7 mouse cellular contexts compared by ENCODE assay signal in genomic region chr3:57625275-57625997, GRCm38 (mm10). TPM values are rescaled to one million over a fixed set of nuclear protein-coding genes. Genes with fewer than 3 reads are reported as not detected.
DNase-seq lines count a peak whose midpoint lies in the region; ATAC-seq lines count a peak whose summit lies in the region.

No protein-coding gene starts in this region.

- H3K27me3 ChIP-seq in intestine, embryonic 16.5 days (replicated peaks; ENCODE audit: control insufficient read depth, insufficient read depth, low read length) = no peaks in the 10 kb centered on the region
- H3K27me3 ChIP-seq in midbrain, embryonic 11.5 days (ENCODE audit: control insufficient read depth, insufficient read depth, low read length) = no peaks in the 10 kb centered on the region

- DNase-seq in adrenal gland, adult 2 months = peak; percentile 54
- peak; percentile 94 for DNase-seq in embryo, embryonic 10.5 days (ENCODE audit: low spot score)
- peak; percentile 69 to 75 for DNase-seq in left cerebral cortex, postnatal 25 days (ENCODE audit: low spot score in 2 of 2)
- DNase-seq in midbrain, embryonic 11.5 days (ENCODE audit: low spot score, missing footprints) = peak; percentile 98
- DNase-seq in right cerebral cortex, postnatal 4 days = peak; percentile 84

- no peaks in the 10 kb centered on the region for H3K36me3 ChIP-seq in intestine, embryonic 16.5 days (ENCODE audit: control insufficient read depth, insufficient read depth, low read length)
- no peaks in the 10 kb centered on the region for H3K36me3 ChIP-seq in midbrain, embryonic 11.5 days (ENCODE audit: control insufficient read depth, insufficient read depth, low read length)

- no peak overlapping the region for H3K27ac ChIP-seq in intestine, embryonic 16.5 days (ENCODE audit: low read length)
- no peak overlapping the region for H3K27ac ChIP-seq in midbrain, embryonic 11.5 days (ENCODE audit: low read depth, low read length)

- H3K9ac ChIP-seq in intestine, embryonic 16.5 days (ENCODE audit: low read depth, low read length) = peak overlapping the region; percentile 12; the same call in 1 of the 2 replicates
- H3K9ac ChIP-seq in midbrain, embryonic 11.5 days (ENCODE audit: low read length) = peak overlapping the region; percentile 9; the same call in 1 of the 2 replicates

- H3K4me1 ChIP-seq in intestine, embryonic 16.5 days (ENCODE audit: control insufficient read depth, insufficient read depth, low read length) = no peaks in the 10 kb centered on the region; the same call in 1 of the 2 replicates
- H3K4me1 ChIP-seq in midbrain, embryonic 11.5 days (ENCODE audit: control insufficient read depth, insufficient read depth, low read length) = no peaks in the 10 kb centered on the region

- no peaks in the 10 kb centered on the region for H3K9me3 ChIP-seq in intestine, embryonic 16.5 days (ENCODE audit: control insufficient read depth, low read length)
- H3K9me3 ChIP-seq in midbrain, embryonic 11.5 days (ENCODE audit: control insufficient read depth, low read length) = no peaks in the 10 kb centered on the region

- peak overlapping the region; percentile 30 for H3K4me3 ChIP-seq in intestine, embryonic 16.5 days (ENCODE audit: low read length)
- H3K4me3 ChIP-seq in midbrain, embryonic 11.5 days (ENCODE audit: low read depth, low read length) = peak overlapping the region; percentile 4; the same call in 1 of the 2 replicates

- peak overlapping the region; percentile 50 for H3K4me2 ChIP-seq in intestine, embryonic 16.5 days (ENCODE audit: low read depth, low read length)
- peak overlapping the region; percentile 34 for H3K4me2 ChIP-seq in midbrain, embryonic 11.5 days

- WGBS in intestine, embryonic 16.5 days = 32% methylated on average over 21 of the region's 21 CpGs
- 24% methylated on average over 21 of the region's 21 CpGs for WGBS in midbrain, embryonic 11.5 days

- intact Hi-C loops in left cerebral cortex, postnatal 25 days (cut with DNase I) = loop anchor here (1.0 to 5.0 kb wide), 2 partner anchors 159 to 358 kb away; no protein-coding TSS in a partner anchor

- peak; percentile 75; the same call in 1 of the 2 replicates for ATAC-seq in granulocyte monocyte progenitor cell, adult 5-6 weeks (replicated peaks; ENCODE audit: poor library complexity, severe bottlenecking)
- peak; percentile 28; the same call in 1 of the 2 replicates for ATAC-seq in intestine, embryonic 16.5 days
- peak; percentile 62 for ATAC-seq in midbrain, embryonic 11.5 days (ENCODE audit: low FRiP score)

RNA-seq across cellular contexts. Expression of gene Commd2, which starts 26.1 kb away (rescaled TPM):
- total RNA-seq in adrenal gland, adult 2 months (2021) = 10 to 100 TPM; 21.4 to 30.7 TPM
- 7.7 and 9.6 TPM in 2 replicates for polyA plus RNA-seq in adrenal gland, adult 2 months (2012; rRNA removed)
- 37.6 and 54.8 TPM in 2 replicates for total RNA-seq in granulocyte monocyte progenitor cell, adult 5-6 weeks (2014; fragmentation: Nextera tagmentation)
- 18.2 and 20.3 TPM in 2 replicates for total RNA-seq in granulocyte monocyte progenitor cell, adult 5-6 weeks (2017)
- polyA plus RNA-seq in intestine, embryonic 16.5 days (2015; fragmentation: Nextera tagmentation; extraction: Ambion mirVana) = 59.9 and 69.6 TPM in 2 replicates
- 10 to 100 TPM; 19.7 to 21.4 TPM for total RNA-seq in left cerebral cortex, postnatal 25 days (2021)
- 99.9 and 105 TPM in 2 replicates for polyA plus RNA-seq in midbrain, embryonic 11.5 days (2014; fragmentation: Nextera tagmentation; extraction: Ambion mirVana)

RNA-seq across cellular contexts. Expression of gene Wwtr1, which starts 49.7 kb away (rescaled TPM):
- total RNA-seq in adrenal gland, adult 2 months (2021) = 10 to 100 TPM; 34.9 to 38.5 TPM
- 26.6 and 32.0 TPM in 2 replicates for polyA plus RNA-seq in adrenal gland, adult 2 months (2012; rRNA removed)
- total RNA-seq in granulocyte monocyte progenitor cell, adult 5-6 weeks (2014; fragmentation: Nextera tagmentation) = not detected in 2 replicates
- not detected in 2 replicates for total RNA-seq in granulocyte monocyte progenitor cell, adult 5-6 weeks (2017)
- polyA plus RNA-seq in intestine, embryonic 16.5 days (2015; fragmentation: Nextera tagmentation; extraction: Ambion mirVana) = 13.1 and 13.5 TPM in 2 replicates
- 10 to 100 TPM; 14.1 to 14.4 TPM for total RNA-seq in left cerebral cortex, postnatal 25 days (2021)
- polyA plus RNA-seq in midbrain, embryonic 11.5 days (2014; fragmentation: Nextera tagmentation; extraction: Ambion mirVana) = 10.1 and 11.2 TPM in 2 replicates

Comparison
In these comparisons a context has a peak if more than half of its experiments do, and no peak if none do; other contexts are left out.
1. RNA of gene Wwtr1, which starts 49.7 kb away (total RNA-seq): 34.9 to 38.5 TPM in adrenal gland, adult 2 months and 14.1 to 14.4 TPM in left cerebral cortex, postnatal 25 days; not detected in granulocyte monocyte progenitor cell, adult 5-6 weeks; every median in the first group is over 10 times any median in the second.
2. Peak in every context shown above with its lines, with median percentiles within 50 percentile points of each other: DNase-seq and ATAC-seq.